8 mouse cellular contexts compared by ENCODE assay signal in genomic region chr9:107631861-107632260, GRCm38 (mm10). TPM values are rescaled to one million over a fixed set of nuclear protein-coding genes. Genes with fewer than 3 reads are reported as not detected.
A peak's percentile ranks its signal among the peaks of the same experiment; 100 is the strongest.
DNase-seq lines count a peak whose midpoint lies in the region; ATAC-seq and TF ChIP-seq lines count a peak whose summit lies in the region.

No protein-coding gene starts in this region.

- peak overlapping the region; percentile 78 for H3K4me2 ChIP-seq in heart, embryonic 13.5 days
- H3K4me2 ChIP-seq in hindbrain, embryonic 15.5 days, result peak overlapping the region; percentile 70
- H3K4me2 ChIP-seq in midbrain, embryonic 13.5 days (replicated peaks), result peak overlapping the region; percentile 90

- H3K36me3 ChIP-seq in heart, embryonic 13.5 days, result peaks cover 31% of the 10 kb centered on the region; the same call in 1 of the 2 replicates
- H3K36me3 ChIP-seq in hindbrain, embryonic 15.5 days, result no peaks in the 10 kb centered on the region
- no peaks in the 10 kb centered on the region for H3K36me3 ChIP-seq in midbrain, embryonic 13.5 days

- intact Hi-C loops in heart, postnatal 10 days (cut with DNase I), result loop anchor here (2.0 kb wide), 1 partner anchor 19 kb away; no protein-coding TSS in a partner anchor

- TF ChIP-seq CTCF in cortical plate, adult 2 months (IDR thresholded peaks at IDR 0.05; ENCODE audit: extremely low read depth, insufficient read depth, low read length), result no peak

- H3K27ac ChIP-seq in heart, embryonic 13.5 days (replicated peaks), result peak overlapping the region; percentile 96; the same call in 1 of the 2 replicates
- H3K27ac ChIP-seq in cortical plate, adult 2 months (ENCODE audit: insufficient read depth, low read length), result 0 out of 2 replicates have a peak overlapping the region, but pooled peaks have one; percentile 6
- H3K27ac ChIP-seq in hindbrain, embryonic 15.5 days (replicated peaks), result peak overlapping the region; percentile 89
- H3K27ac ChIP-seq in midbrain, embryonic 13.5 days, result peak overlapping the region; percentile 98

- H3K4me1 ChIP-seq in heart, embryonic 13.5 days, result peaks cover 77% of the 10 kb centered on the region
- peaks cover 11% of the 10 kb centered on the region for H3K4me1 ChIP-seq in cortical plate, adult 2 months (ENCODE audit: control insufficient read depth, insufficient read depth, low read length)
- peaks cover 93% of the 10 kb centered on the region for H3K4me1 ChIP-seq in hindbrain, embryonic 15.5 days (replicated peaks)
- H3K4me1 ChIP-seq in midbrain, embryonic 13.5 days (replicated peaks), result peaks cover 85% of the 10 kb centered on the region

- WGBS in heart, embryonic 13.5 days, result 89% methylated on average over 8 of the region's 8 CpGs
- WGBS in hindbrain, embryonic 15.5 days, result 51% methylated on average over 8 of the region's 8 CpGs
- WGBS in midbrain, embryonic 13.5 days, result 50% methylated on average over 8 of the region's 8 CpGs

- no peak for DNase-seq in heart, postnatal 10 days
- no peak for DNase-seq in urinary bladder, postnatal 4 days (ENCODE audit: low spot score in 2 of 2)
- DNase-seq in thymus, postnatal 25 days, result no peak

- H3K9ac ChIP-seq in heart, embryonic 13.5 days, result peak overlapping the region; percentile 95
- peak overlapping the region; percentile 96; the same call in 1 of the 2 replicates for H3K9ac ChIP-seq in hindbrain, embryonic 15.5 days
- H3K9ac ChIP-seq in midbrain, embryonic 13.5 days (replicated peaks), result peak overlapping the region; percentile 97

- no peak for TF ChIP-seq POLR2A in cortical plate, adult 2 months (IDR thresholded peaks at IDR 0.05; ENCODE audit: extremely low read depth, insufficient read depth, low read length)

- ATAC-seq in heart, embryonic 13.5 days (ENCODE audit: extremely low read depth, insufficient number of reproducible peaks, low FRiP score, low TSS enrichment), result no peak
- no peak for ATAC-seq in hindbrain, embryonic 15.5 days (ENCODE audit: low FRiP score, low read depth)
- ATAC-seq in midbrain, embryonic 13.5 days, result no peak
- no peak for ATAC-seq in frontal cortex, adult (ENCODE audit: low TSS enrichment)

- H3K4me3 ChIP-seq in heart, embryonic 13.5 days, result peak overlapping the region; percentile 84; the same call in 1 of the 2 replicates
- H3K4me3 ChIP-seq in cortical plate, adult 2 months (ENCODE audit: insufficient read depth, low read length), result no peak overlapping the region
- peak overlapping the region; percentile 87 for H3K4me3 ChIP-seq in hindbrain, embryonic 15.5 days
- peak overlapping the region; percentile 87 for H3K4me3 ChIP-seq in midbrain, embryonic 13.5 days (replicated peaks)

- H3K9me3 ChIP-seq in heart, embryonic 13.5 days, result no peaks in the 10 kb centered on the region
- H3K9me3 ChIP-seq in hindbrain, embryonic 15.5 days, result no peaks in the 10 kb centered on the region
- no peaks in the 10 kb centered on the region for H3K9me3 ChIP-seq in midbrain, embryonic 13.5 days

- no peaks in the 10 kb centered on the region for H3K27me3 ChIP-seq in heart, embryonic 13.5 days (replicated peaks)
- H3K27me3 ChIP-seq in hindbrain, embryonic 15.5 days, result no peaks in the 10 kb centered on the region
- no peaks in the 10 kb centered on the region for H3K27me3 ChIP-seq in midbrain, embryonic 13.5 days

RNA-seq across cellular contexts. Expression of gene Gnai2, which starts 3.3 kb away (rescaled TPM):
- 387 and 392 TPM in 2 replicates for polyA plus RNA-seq in heart, embryonic 13.5 days (2015; fragmentation: Nextera tagmentation; extraction: Ambion mirVana)
- 100 to 1,000 TPM; 422 to 478 TPM for total RNA-seq in heart, postnatal 10 days (2021)
- polyA plus RNA-seq in cortical plate, adult 2 months (2012; rRNA removed), result 283 and 286 TPM in 2 replicates
- 332 and 343 TPM in 2 replicates for polyA plus RNA-seq in hindbrain, embryonic 15.5 days (2015; fragmentation: Nextera tagmentation; extraction: Ambion mirVana)
- 399 and 416 TPM in 2 replicates for polyA plus RNA-seq in midbrain, embryonic 13.5 days (2015; fragmentation: Nextera tagmentation; extraction: Ambion mirVana)

RNA-seq across cellular contexts. Expression of gene Sema3b, which starts 22.8 kb away (rescaled TPM):
- 9.9 and 11.8 TPM in 2 replicates for polyA plus RNA-seq in heart, embryonic 13.5 days (2015; fragmentation: Nextera tagmentation; extraction: Ambion mirVana)
- total RNA-seq in heart, postnatal 10 days (2021), result 10 to 100 TPM; 15.4 to 17.3 TPM
- polyA plus RNA-seq in cortical plate, adult 2 months (2012; rRNA removed), result 2.4 and 4.3 TPM in 2 replicates
- polyA plus RNA-seq in hindbrain, embryonic 15.5 days (2015; fragmentation: Nextera tagmentation; extraction: Ambion mirVana), result 4.6 and 5.1 TPM in 2 replicates
- 2.3 and 2.7 TPM in 2 replicates for polyA plus RNA-seq in midbrain, embryonic 13.5 days (2015; fragmentation: Nextera tagmentation; extraction: Ambion mirVana)

RNA-seq across cellular contexts. Expression of gene Slc38a3, which starts 37.5 kb away (rescaled TPM):
- 2.8 and 2.9 TPM in 2 replicates for polyA plus RNA-seq in heart, embryonic 13.5 days (2015; fragmentation: Nextera tagmentation; extraction: Ambion mirVana)
- total RNA-seq in heart, postnatal 10 days (2021), result 10 to 100 TPM; 20.5 to 22.6 TPM
- polyA plus RNA-seq in cortical plate, adult 2 months (2012; rRNA removed), result 134 and 156 TPM in 2 replicates
- 41.4 and 43.3 TPM in 2 replicates for polyA plus RNA-seq in hindbrain, embryonic 15.5 days (2015; fragmentation: Nextera tagmentation; extraction: Ambion mirVana)
- 18.7 and 22.0 TPM in 2 replicates for polyA plus RNA-seq in midbrain, embryonic 13.5 days (2015; fragmentation: Nextera tagmentation; extraction: Ambion mirVana)

RNA-seq across cellular contexts. Expression of gene Ifrd2, which starts 44.4 kb away (rescaled TPM):
- polyA plus RNA-seq in heart, embryonic 13.5 days (2015; fragmentation: Nextera tagmentation; extraction: Ambion mirVana), result 35.7 and 41.3 TPM in 2 replicates
- total RNA-seq in heart, postnatal 10 days (2021), result 10 to 100 TPM; 36.9 to 40.7 TPM
- 16.3 and 18.6 TPM in 2 replicates for polyA plus RNA-seq in cortical plate, adult 2 months (2012; rRNA removed)
- 16.3 and 17.3 TPM in 2 replicates for polyA plus RNA-seq in hindbrain, embryonic 15.5 days (2015; fragmentation: Nextera tagmentation; extraction: Ambion mirVana)
- polyA plus RNA-seq in midbrain, embryonic 13.5 days (2015; fragmentation: Nextera tagmentation; extraction: Ambion mirVana), result 13.5 and 14.7 TPM in 2 replicates

RNA-seq across cellular contexts. Expression of gene Gnat1, which starts 47.7 kb away (rescaled TPM):
- 0.90 and 1.3 TPM in 2 replicates for polyA plus RNA-seq in heart, embryonic 13.5 days (2015; fragmentation: Nextera tagmentation; extraction: Ambion mirVana)
- not detected for total RNA-seq in heart, postnatal 10 days (2021)
- polyA plus RNA-seq in cortical plate, adult 2 months (2012; rRNA removed), result 0.40 and 0.42 TPM in 2 replicates
- polyA plus RNA-seq in hindbrain, embryonic 15.5 days (2015; fragmentation: Nextera tagmentation; extraction: Ambion mirVana), result 2.0 and 3.6 TPM in 2 replicates
- 2.4 and 2.7 TPM in 2 replicates for polyA plus RNA-seq in midbrain, embryonic 13.5 days (2015; fragmentation: Nextera tagmentation; extraction: Ambion mirVana)

Comparison
In these comparisons a context has a peak if more than half of its experiments do, and no peak if none do; other contexts are left out.
1. H3K27ac ChIP-seq: peak in every context shown above with its lines; median percentile 98 in midbrain, embryonic 13.5 days; 96 in heart, embryonic 13.5 days; 89 in hindbrain, embryonic 15.5 days; 6 in cortical plate, adult 2 months.